Mouse (Mus musculus) testis, postnatal 10 days (tissue): ENCODE measurements around the gene Adam10.

Source experiments
- DNase-seq: peaks from one replicate; pipeline ENCODE4 v3.0.0; 2021; ENCODE audit warnings: low spot score

Gene Adam10

GRCm38 (mm10) chr9:70788705-70789104 lies 109.9 kb downstream of the Adam10 start:
- DNase-seq: no peak

- no peak for DNase-seq
Observed at GRCm38 (mm10) chr9:70790621-70791020, 111.8 kb downstream of the Adam10 start.

GRCm38 (mm10) chr9:70794643-70795438 lies 116.0 kb downstream of the Adam10 start:
- no peak for DNase-seq

GRCm38 (mm10) chr9:70795439-70795757 lies 116.6 kb downstream of the Adam10 start:
- no peak for DNase-seq

GRCm38 (mm10) chr9:70800588-70801315 lies 122.0 kb downstream of the Adam10 start:
- DNase-seq: peak; percentile 26

GRCm38 (mm10) chr9:70801761-70802160 lies 123.0 kb downstream of the Adam10 start:
- DNase-seq: peak; percentile 29

GRCm38 (mm10) chr9:70802816-70803215 lies 124.0 kb downstream of the Adam10 start:
- peak; percentile 21 for DNase-seq

- no peak for DNase-seq
Observed at GRCm38 (mm10) chr9:70806069-70806468, 127.3 kb downstream of the Adam10 start.

- no peak for DNase-seq
Observed at GRCm38 (mm10) chr9:70807714-70808113, 128.9 kb downstream of the Adam10 start.

GRCm38 (mm10) chr9:70812551-70812950 lies 133.8 kb downstream of the Adam10 start:
- no peak for DNase-seq

GRCm38 (mm10) chr9:70816701-70817305 lies 138.0 kb downstream of the Adam10 start:
- DNase-seq: no peak

- no peak for DNase-seq
Observed at GRCm38 (mm10) chr9:70817396-70817795, 138.6 kb downstream of the Adam10 start.

- no peak for DNase-seq
Observed at GRCm38 (mm10) chr9:70818739-70819138, 139.9 kb downstream of the Adam10 start.

GRCm38 (mm10) chr9:70824103-70824502 lies 145.3 kb downstream of the Adam10 start:
- no peak for DNase-seq

GRCm38 (mm10) chr9:70827911-70828310 lies 149.1 kb downstream of the Adam10 start:
- DNase-seq: no peak
